Mouse (Mus musculus): ENCODE measurements at regions not wholly inside any gene's neighbourhood (a gene's known extent, or its start where the extent isn't known, plus 50 kb on each side); places are given as distances from the start of the nearest gene placed in this dataset.
A peak's percentile ranks its signal among the peaks of the same experiment; 100 is the strongest.

DNA sequence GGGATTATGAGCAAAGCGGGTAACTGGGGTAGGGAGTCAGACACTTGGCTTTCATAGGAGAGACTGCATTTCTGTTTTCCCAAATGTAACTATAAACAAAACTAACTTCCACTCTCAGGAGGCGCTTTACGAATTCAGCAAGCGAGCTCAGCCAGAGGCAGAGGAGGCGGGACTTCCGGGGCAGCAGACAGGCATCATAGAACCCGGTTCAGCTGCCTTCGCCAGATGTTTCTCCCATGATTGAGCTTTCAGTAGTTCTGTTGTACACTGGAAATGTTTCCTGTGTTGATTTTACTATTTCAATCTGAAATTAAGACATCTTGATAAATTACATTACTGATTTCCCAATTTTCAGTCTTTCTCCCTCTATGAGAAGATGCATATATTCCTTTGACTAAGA lies 92.9 kb downstream of the Zfp365 start:
- no peak for DNase-seq

- no peak for DNase-seq
Observed at GRCm38 (mm10) chr10:67813901-67814300, 98.6 kb downstream of the Zfp365 start.

DNA sequence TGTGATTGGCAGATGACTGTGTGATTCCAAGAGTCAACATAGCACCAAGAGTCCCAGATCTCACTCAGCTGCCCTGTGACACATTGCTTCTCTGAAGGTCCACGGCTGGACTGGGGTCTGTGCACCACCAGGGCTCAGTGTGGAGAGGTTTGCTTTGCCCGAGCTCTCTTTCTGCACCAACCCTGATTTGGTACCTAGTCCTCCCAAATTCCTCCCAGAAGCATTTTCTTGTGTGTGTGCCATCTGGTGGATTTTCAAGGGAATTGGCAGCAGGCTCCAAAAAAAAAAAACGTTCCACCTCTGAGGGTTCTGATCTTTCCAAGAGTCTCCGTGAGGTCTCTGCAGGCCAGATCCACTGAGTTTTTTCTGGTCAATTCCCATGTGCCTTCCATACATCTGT lies 107.3 kb downstream of the Zfp365 start:
- DNase-seq, result peak in 1 of 2 experiments; percentile 12

DNA sequence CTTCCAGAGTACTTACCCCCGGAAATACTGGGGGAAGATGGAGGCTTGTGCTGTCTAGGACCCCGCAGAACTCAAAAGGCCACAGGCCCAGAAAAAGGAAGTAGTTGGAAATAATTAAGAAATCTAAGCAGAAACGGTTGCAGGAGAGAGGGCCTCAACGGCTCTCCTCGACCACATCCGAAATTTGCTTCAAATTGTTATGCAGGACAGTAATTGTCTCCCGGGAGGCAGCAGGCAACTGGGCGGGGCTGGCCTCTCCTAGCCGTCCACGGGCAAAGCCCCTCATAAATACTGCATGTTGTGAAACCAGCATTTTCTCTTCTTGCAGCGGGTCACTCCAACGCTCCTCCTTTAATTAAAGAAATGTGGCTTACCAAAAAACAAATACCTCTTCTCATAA lies 107.8 kb downstream of the Zfp365 start:
- no peak for DNase-seq

DNA sequence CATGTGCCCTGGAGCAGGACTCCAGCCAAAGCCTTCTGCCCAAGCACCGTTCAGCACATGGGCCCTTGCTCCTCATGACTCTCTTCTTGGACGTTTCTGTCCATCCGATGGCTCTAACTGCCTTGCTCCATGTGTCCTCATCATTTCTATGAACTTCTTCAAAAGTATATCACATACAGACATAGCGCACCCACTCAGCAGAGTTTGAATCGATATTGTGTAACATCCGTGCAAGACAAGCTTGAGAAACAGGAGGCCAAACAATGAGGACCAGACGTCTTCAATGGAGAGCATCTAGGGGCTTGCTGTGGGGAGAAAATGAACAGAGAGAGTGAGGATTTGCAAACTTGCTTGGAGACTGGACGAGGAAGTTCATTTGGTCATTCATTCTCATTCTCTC lies 110.3 kb downstream of the Zfp365 start:
- DNase-seq, result no peak

GRCm38 (mm10) chr10:67801619-67802018 lies 110.8 kb downstream of the Zfp365 start:
- no peak for DNase-seq

GRCm38 (mm10) chr10:67798991-67799390 lies 113.5 kb downstream of the Zfp365 start:
- DNase-seq, result no peak

- DNase-seq, result no peak
Observed at GRCm38 (mm10) chr10:67793206-67793605, 119.3 kb downstream of the Zfp365 start.

- no peak for DNase-seq
Observed at GRCm38 (mm10) chr10:67789651-67790050, 122.8 kb downstream of the Zfp365 start.

DNA sequence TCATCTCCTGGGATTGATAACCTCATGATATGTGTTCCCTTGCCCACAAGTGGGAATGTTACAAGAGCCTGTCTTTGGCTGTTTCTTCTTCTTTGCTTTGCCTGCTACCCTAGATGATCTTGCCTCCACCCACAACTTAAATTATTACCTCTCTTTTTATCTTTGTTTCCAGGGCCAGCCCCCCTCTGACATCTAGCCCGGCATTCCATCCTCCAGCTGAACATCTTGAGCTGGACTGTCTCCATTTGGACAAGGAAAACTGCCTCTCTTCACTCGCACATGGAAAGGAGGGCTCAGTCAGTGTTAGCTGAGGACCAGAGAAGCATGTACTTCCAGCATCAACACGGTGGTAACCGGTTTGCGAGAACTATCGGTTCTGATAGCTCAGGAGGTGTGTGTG lies 124.3 kb downstream of the Zfp365 start:
- DNase-seq, result no peak

GRCm38 (mm10) chr10:67785563-67785962 lies 126.9 kb downstream of the Zfp365 start:
- DNase-seq, result no peak

- no peak for DNase-seq
Observed at GRCm38 (mm10) chr10:67778341-67778740, 134.1 kb downstream of the Zfp365 start.

GRCm38 (mm10) chr10:67777721-67778120 lies 134.7 kb downstream of the Zfp365 start:
- no peak for DNase-seq

DNA sequence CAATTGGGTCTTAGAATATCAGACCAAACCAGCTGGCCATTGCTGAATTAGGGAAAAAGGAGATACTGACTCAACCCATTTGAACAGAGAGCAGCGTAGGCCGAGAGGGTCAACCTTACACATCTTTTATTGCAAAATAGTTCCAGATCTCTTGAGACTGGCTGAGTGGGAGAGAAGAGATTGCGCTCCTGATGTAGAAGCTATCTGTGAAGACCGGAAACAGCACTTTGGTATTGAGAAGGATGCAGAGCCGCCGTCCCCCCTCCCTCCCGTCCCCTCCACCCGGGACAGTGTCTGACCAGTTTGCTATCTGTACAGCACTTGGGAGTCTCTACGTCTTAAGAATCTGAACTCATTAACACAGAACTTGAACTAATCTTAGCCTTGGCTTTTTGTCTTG lies 135.6 kb downstream of the Zfp365 start:
- DNase-seq, result no peak

DNA sequence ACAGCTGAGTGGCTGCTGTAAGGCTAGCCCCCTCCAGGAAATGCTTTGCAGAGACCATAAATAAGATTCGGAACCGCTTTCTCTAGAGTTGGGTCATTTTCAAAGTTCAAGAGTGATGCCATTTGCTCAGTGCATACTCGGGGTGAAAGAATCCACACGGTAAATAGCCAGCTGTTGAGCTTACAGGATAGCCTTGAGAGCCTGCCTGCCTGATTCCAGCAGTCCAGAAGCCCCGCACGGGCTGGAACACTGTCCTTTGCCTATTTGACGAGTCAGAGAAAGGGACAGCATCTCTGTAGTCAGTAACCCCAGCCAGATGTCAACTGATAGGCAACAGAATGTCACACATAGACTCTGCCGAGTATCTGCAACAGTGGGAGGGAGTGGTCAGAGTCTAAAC lies 140.7 kb downstream of the Zfp365 start:
- DNase-seq, result no peak

- peak; percentile 48 to 54 for DNase-seq
Observed at GRCm38 (mm10) chr10:67766099-67766498, 146.4 kb downstream of the Zfp365 start.

DNA sequence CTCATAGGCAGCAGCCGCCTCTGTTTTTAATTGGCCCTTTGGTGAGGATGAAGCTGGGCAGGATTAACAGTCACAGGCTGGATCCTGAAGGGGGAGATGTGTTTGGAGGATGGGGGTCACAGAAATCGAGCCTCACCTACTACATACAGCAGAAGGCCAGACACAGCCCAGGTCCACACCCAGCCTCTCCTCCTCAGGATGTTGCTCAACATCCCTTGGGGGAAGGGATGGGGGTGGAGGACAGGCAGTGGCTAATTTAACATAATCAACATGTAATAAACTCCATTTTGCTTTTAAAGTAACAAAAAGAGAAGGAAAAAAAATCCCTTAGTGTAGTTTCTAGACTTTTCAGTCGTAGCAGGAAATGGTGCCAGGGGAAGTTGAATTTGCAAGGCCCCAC lies 152.0 kb downstream of the Zfp365 start:
- no peak for DNase-seq

GRCm38 (mm10) chr10:67748121-67748520 lies 164.3 kb downstream of the Zfp365 start:
- DNase-seq, result no peak

DNA sequence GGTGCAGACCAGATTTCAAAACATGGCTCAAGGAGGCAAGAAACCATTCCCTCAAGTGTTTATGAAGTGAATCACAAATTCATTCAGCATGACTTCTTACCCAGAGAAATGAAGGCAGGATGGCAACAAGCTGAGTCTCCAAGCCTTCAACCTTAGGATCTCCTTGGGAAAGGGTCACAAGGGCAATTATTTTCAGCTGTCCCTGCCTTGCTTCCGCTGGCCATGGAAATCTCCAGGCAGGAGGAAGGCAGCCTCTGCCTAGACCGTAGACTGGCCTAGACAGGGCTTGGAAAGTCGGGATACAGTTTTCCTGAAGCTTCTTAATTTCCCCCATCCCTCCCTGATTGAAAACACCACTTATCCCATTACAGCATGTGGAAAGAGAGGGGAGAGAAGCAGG lies 165.0 kb downstream of the Zfp365 start:
- DNase-seq, result no peak

DNA sequence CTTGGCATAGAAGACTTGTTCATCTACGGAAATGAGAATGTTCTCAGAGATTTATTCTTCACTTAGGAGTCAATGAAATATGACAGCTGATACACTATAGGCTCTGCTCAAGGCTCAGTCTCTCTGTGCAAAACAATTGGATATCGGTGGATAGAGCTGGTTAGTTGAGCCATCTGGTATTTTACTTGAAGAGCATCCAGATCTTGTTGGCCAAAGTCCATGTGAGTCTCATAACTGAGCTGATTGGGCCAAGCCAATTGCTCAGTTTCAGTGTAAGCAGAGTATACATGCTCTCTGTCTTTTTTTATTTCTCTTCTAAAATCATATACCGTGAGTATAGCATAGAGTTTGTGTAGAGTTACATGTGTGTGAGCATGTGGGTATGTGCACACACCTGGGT lies 166.3 kb downstream of the Zfp365 start:
- peak in 1 of 2 experiments; percentile 8 for DNase-seq

DNA sequence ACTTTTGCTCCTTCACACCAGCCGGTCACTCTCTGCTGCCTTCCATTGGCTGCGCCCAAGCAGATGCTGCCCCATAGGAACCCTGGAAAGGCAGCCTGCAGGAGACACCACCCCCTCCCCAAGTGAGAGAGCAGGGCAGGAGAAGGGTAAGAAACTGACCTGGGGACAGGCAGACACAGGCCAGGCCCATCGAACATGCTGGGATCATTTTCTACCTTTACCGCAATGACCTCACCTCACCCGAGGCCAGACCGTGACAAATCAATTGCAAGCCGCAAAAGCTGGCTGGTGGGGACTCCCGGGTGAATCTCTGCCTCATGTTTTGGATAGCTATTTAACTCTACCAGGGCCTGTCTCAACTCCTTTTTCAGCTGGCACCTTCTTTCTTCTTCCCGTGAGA lies 168.9 kb downstream of the Zfp365 start:
- no peak for DNase-seq

DNA sequence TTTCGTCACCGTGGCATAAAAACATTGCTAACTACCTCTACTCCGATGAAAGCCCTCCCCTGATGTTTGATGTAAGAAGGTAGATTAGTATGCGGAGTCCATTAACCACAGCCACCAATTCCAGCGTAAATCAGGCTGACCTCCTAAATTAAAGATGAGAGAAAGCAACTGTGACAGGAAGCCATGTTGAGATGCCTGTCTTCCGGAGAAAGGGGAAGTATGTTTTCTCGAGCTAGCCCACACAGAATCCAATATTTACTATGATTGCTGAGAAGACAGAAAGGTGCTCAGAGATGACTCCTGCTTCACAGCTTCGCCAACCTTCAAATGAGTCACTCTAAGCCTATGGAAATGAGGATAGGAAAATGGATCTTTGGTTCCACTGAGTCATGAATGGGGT lies 169.6 kb downstream of the Zfp365 start:
- no peak for DNase-seq

DNA sequence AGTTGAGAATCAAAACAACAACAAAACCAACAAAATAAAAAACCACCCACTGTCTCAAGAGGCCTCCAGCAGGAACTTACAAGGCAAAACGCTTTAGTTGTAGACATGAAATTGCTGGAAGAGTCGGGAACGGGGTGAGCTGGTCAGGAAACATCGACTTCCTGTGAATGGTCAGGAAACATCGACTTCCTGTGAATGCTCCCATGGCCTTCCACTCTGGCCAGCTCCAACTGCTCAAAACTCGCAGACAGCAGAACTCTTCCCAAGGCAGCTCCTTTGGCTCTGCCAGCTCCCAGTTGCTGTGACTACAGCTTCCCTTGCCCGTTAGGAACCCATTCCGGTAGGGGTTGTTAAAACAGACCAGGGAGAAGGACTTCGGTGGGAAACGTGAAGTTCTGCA lies 170.2 kb downstream of the Zfp365 start:
- no peak for DNase-seq

- DNase-seq, result no peak
Observed at GRCm38 (mm10) chr10:67739199-67739598, 173.3 kb downstream of the Zfp365 start.

DNA sequence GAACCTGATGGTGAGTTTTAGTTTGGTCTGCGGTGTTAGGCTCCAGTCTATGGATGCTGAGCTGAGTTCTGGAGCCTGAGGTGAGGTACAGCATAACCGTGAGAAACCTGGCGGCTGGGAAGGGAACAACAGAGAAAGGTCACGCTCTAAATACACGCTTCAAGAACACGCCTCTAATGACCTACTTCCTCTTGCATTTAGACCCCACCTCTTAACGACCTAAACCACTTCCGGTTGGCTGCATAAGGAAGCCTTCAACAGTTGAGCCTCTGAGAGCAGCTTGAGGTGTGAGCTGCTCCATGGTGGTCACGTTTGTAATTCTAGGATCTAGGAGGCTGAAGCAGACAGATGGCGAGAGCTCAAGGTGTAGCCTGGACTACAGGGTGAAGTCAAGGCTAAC lies 175.8 kb downstream of the Zfp365 start:
- no peak for DNase-seq

- DNase-seq, result no peak
Observed at GRCm38 (mm10) chr10:67731577-67731976, 180.9 kb downstream of the Zfp365 start.

Measured in cerebellum, postnatal 36 days (tissue).